Mouse (Mus musculus): ENCODE results near the gene Atp6ap1. TPM values are rescaled to one million over a fixed set of nuclear protein-coding genes. Genes with fewer than 3 reads are reported as not detected.
A peak's percentile ranks its signal among the peaks of the same experiment; 100 is the strongest.

The Atp6ap1 gene
- polyA plus RNA-seq (2016; fragmentation: Nextera tagmentation; extraction: Ambion mirVana) = 140 and 143 TPM in 2 replicates

DNA sequence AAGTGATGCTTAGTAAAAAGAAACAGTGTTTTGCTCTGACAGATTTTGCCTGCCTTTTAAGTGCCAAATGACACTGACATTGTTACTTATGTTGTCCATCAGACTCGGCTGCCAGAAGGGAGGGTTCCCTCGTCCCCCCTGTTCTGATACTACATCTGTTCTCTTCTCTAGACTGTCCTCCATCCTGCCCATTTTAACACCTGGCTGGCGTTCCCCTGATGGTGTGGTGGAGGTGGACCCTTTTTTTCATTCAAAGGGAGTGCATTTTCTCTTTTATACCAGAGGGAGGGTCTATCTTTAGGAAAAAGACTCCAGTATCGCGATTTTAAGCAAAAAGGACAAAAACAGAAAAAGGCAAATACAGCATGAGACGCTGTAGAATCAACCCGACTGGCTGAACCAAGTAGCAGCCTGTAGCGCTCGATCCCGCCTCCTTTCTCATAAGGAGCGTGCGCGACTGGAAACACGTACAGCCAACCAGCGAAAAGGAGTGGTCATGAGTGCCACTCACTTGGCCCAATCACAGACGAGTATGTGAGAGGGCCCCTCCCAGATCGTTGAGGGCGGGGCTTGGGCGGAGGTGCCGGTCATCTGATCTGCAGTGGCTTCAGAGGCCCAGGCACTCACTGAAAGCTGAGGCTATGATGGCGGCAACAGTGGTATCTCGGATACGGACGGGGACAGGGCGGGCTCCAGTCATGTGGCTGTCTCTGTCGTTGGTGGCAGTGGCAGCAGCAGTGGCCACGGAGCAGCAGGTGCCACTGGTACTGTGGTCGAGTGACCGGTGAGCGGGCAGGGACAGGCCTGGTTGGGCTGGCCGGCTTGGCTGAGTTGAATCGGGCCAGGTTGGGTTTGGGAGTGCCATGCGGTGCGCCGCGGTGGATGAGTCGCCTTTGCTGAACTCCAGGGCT lies at the start of gene Atp6ap1:
Gene Atp6ap1, plus strand, starts transcription at position 560 of the 911 bp plus-strand sequence.
- peaks cover 3% of the 10 kb centered on the region; the same call in 1 of the 2 replicates for H3K4me1 ChIP-seq
- H3K9ac ChIP-seq = peak within 1 kb of the TSS; percentile 73
- peak within 1 kb of the TSS; percentile 75 for H3K27ac ChIP-seq
- no peaks in the 10 kb centered on the region for H3K27me3 ChIP-seq
- H3K9me3 ChIP-seq (replicated peaks) = no peaks in the 10 kb centered on the region
- peak within 1 kb of the TSS; percentile 58 for H3K4me3 ChIP-seq
- ATAC-seq (ENCODE audit: low FRiP score) = peak; percentile 99
- H3K4me2 ChIP-seq (replicated peaks) = peak within 1 kb of the TSS; percentile 63
- WGBS = 18% methylated on average over 37 of the region's 37 CpGs
- H3K36me3 ChIP-seq = peaks cover 13% of the 10 kb centered on the region; the same call in 1 of the 2 replicates

DNA sequence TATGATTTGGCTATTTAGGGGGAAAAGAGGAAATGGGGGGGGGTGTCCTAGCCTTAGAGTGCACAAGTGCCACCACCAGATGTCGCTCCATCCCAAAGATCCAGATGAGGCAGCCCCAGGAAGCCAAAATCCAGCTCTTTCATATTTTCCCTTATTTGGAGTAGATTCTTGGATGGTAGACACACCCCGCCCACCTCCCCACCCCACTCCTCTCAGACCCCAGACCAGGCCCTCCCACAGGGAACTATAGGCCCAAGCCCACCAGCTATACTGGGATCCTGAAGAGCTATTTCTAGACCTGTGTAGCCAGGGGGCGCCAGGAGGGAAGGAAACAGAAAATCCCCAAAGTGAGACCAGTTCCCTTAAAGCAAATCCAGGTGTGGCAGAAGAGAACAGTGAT lies 48.2 kb upstream of the Atp6ap1 start:
- no peaks in the 10 kb centered on the region for H3K27me3 ChIP-seq
- no peak for ATAC-seq (ENCODE audit: low FRiP score)
- no peak overlapping the region for H3K27ac ChIP-seq
- H3K4me2 ChIP-seq (replicated peaks) = no peak overlapping the region; the same call in 1 of the 2 replicates
- H3K36me3 ChIP-seq = no peaks in the 10 kb centered on the region
- WGBS = 22% methylated on average over 3 of the region's 3 CpGs
- H3K4me3 ChIP-seq = no peak overlapping the region
- H3K4me1 ChIP-seq = peaks cover 5% of the 10 kb centered on the region
- H3K9me3 ChIP-seq (replicated peaks) = no peaks in the 10 kb centered on the region
- H3K9ac ChIP-seq = no peak overlapping the region

DNA sequence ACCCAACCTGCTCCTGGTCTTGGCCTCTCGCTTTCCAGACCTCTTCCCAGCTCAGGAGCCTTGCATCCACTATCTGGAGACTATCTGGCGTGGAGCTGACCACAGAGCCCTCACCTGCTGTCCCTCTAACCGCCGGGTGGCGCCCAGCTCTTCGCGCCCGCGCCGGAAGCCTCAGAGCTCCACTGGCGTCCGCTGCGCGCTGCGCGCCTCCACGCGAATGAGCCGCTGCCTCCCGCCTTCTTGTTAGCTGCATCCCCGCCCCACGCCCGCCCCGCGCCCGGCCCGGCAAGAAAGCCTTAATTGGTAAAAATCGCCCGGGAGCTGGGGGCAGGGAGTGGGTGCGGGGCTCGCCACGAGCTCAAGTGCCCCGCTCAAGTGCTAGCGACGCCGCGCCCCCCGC lies 47.3 kb upstream of the Atp6ap1 start, which contains the start of gene Flna:
Gene Flna, minus strand, starts transcription at position 206 of the 400 bp plus-strand sequence.
- Histone ChIP-seq H3K27me3 (no peaks in the 10 kb centered on the region), H3K9ac (peak within 1 kb of the TSS; percentile 63), H3K27ac (peak within 1 kb of the TSS; percentile 35), H3K4me1 (no peaks in the 10 kb centered on the region), H3K36me3 (no peaks in the 10 kb centered on the region), H3K4me2 (replicated peaks) (peak within 1 kb of the TSS; percentile 62), H3K9me3 (replicated peaks) (no peaks in the 10 kb centered on the region), H3K4me3 (peak within 1 kb of the TSS; percentile 42)
- ATAC-seq (ENCODE audit: low FRiP score) = no peak
- 28% methylated on average over 38 of the region's 38 CpGs for WGBS

DNA sequence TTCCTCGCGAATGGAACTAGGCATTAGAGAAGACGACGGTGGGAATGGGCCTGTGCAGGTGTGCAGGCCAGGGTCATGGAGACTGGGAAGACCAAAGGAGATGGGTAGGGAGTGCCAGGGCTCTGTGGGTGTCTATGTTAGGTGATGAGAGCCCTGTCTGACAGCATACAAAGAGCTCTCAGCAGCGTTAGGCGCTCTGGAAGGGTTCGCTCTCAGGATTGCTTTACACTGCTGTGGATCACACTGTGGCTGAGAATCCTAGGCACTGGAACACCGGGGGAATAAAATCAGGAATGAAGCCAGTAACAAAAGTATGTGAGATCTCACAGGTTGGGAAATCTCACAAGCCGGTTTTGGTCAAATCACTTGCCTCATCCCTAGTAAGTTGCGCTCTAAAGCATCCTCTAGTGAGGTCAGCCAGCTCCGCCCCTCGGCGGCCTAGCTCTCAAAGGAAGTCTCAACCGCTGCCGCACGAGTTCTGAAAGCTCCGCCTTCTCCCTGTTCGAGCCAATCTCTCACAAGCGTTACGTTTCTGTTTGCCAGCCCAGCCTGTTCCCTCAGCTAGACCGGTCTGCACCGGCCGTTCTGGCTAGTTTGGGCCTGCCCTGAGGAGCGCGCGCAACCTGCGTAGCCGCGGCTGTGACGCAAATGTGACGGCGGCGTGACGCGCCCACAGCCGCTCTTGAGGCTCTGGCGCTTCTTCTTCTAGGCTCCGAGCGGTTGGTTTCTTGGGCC lies 42.6 kb upstream of the Atp6ap1 start, which contains the start of gene Emd:
Gene Emd, plus strand, starts transcription at position 535 of the 735 bp plus-strand sequence.
- peak; percentile 98 for ATAC-seq (ENCODE audit: low FRiP score)
- H3K27ac ChIP-seq = peak within 1 kb of the TSS; percentile 92
- peaks cover 6% of the 10 kb centered on the region; the same call in 1 of the 2 replicates for H3K36me3 ChIP-seq
- no peaks in the 10 kb centered on the region for H3K9me3 ChIP-seq (replicated peaks)
- peak within 1 kb of the TSS; percentile 74 for H3K9ac ChIP-seq
- peaks cover 5% of the 10 kb centered on the region; the same call in 1 of the 2 replicates for H3K4me1 ChIP-seq
- H3K27me3 ChIP-seq = no peaks in the 10 kb centered on the region
- H3K4me2 ChIP-seq (replicated peaks) = peak within 1 kb of the TSS; percentile 67
- peak within 1 kb of the TSS; percentile 55 for H3K4me3 ChIP-seq
- 23% methylated on average over 39 of the region's 39 CpGs for WGBS

DNA sequence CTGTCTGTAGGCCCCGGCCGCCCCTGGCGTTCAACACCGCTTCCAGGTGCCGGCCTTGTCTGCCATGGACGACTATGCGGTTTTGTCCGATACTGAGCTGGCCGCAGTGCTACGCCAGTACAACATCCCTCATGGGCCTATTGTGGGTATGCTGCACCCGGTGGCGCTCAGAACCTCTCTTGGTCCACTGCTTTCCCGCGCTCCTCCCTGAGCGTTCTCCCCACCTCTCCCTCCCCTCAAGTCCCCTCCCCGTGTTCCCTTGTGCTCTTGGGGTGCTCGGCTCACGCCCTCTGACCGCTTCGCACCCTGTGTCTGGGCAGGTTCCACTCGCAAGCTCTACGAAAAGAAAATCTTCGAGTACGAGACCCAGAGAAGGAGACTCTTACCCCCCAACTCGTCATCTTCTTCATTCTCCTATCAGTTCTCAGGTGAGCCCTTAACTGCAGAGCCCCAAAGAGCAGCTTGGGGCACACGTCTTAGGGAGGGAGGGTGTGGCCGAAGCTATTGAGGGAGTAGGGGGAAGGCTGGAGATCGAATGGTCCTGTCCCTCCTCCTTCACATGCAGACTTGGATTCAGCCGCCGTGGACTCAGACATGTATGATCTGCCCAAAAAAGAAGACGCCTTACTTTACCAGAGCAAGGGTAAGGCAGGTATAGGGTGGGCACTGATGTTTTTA lies 41.9 kb upstream of the Atp6ap1 start:
- H3K9ac ChIP-seq = peak overlapping the region; percentile 74
- H3K4me2 ChIP-seq (replicated peaks) = peak overlapping the region; percentile 67
- ATAC-seq (ENCODE audit: low FRiP score) = peak; percentile 76
- no peaks in the 10 kb centered on the region for H3K9me3 ChIP-seq (replicated peaks)
- peaks cover 6% of the 10 kb centered on the region; the same call in 1 of the 2 replicates for H3K36me3 ChIP-seq
- H3K4me1 ChIP-seq = peaks cover 5% of the 10 kb centered on the region; the same call in 1 of the 2 replicates
- 24% methylated on average over 24 of the region's 31 CpGs for WGBS
- H3K4me3 ChIP-seq = peak overlapping the region; percentile 55
- H3K27me3 ChIP-seq = no peaks in the 10 kb centered on the region
- H3K27ac ChIP-seq = peak overlapping the region; percentile 92

DNA sequence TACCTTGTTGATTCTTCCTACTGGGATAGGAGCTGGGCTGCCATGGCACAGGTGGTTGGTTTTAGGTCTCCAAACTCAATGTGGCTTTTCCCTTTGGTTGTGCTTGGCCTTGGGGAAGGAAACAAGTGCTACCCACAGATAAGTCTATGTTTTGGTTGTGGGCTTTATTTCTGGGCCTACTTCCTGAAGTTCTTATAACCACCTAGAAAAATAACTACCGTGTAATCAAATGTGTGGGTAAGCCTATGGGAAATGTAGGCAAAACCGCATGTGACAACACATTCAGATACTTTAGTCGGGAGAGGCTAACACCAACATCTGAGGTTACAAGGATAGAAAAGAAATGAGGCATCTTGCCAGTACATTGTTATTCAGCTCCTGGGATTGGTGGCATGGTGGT lies 39.2 kb upstream of the Atp6ap1 start:
- Histone ChIP-seq H3K27ac (no peak overlapping the region), H3K36me3 (peaks cover 6% of the 10 kb centered on the region; the same call in 1 of the 2 replicates), H3K4me3 (no peak overlapping the region), H3K9ac (no peak overlapping the region), H3K9me3 (replicated peaks) (no peaks in the 10 kb centered on the region), H3K4me2 (replicated peaks) (no peak overlapping the region), H3K4me1 (peaks cover 5% of the 10 kb centered on the region; the same call in 1 of the 2 replicates), H3K27me3 (no peaks in the 10 kb centered on the region)
- no peak for ATAC-seq (ENCODE audit: low FRiP score)
- WGBS = 93% methylated on average over 3 of the region's 3 CpGs

DNA sequence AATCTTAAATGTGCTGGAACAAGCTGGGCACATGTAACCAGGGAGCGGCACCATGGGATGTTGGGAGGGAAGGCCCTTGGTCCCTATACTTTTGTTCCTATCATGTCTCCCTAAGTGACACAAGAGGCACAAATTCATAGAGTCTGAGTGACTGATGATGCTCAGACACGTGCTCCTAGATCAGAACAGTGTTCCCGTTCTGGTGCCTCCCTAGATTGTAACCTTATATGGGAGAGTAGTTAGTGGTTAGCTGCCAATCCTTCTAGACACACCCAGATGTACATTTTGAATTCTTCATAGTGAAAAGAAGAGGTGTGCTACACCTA lies 27.2 kb upstream of the Atp6ap1 start:
- Histone ChIP-seq H3K4me2 (replicated peaks) (peak overlapping the region; percentile 47), H3K9ac (peak overlapping the region; percentile 49), H3K9me3 (replicated peaks) (no peaks in the 10 kb centered on the region; the same call in 1 of the 2 replicates), H3K4me3 (peak overlapping the region; percentile 51), H3K27ac (peak overlapping the region; percentile 94), H3K27me3 (no peaks in the 10 kb centered on the region), H3K4me1 (peaks cover 6% of the 10 kb centered on the region; the same call in 1 of the 2 replicates), H3K36me3 (peaks cover 3% of the 10 kb centered on the region; the same call in 1 of the 2 replicates)
- ATAC-seq (ENCODE audit: low FRiP score) = peak; percentile 28
- WGBS = 23% methylated on average over 3 of the region's 3 CpGs

DNA sequence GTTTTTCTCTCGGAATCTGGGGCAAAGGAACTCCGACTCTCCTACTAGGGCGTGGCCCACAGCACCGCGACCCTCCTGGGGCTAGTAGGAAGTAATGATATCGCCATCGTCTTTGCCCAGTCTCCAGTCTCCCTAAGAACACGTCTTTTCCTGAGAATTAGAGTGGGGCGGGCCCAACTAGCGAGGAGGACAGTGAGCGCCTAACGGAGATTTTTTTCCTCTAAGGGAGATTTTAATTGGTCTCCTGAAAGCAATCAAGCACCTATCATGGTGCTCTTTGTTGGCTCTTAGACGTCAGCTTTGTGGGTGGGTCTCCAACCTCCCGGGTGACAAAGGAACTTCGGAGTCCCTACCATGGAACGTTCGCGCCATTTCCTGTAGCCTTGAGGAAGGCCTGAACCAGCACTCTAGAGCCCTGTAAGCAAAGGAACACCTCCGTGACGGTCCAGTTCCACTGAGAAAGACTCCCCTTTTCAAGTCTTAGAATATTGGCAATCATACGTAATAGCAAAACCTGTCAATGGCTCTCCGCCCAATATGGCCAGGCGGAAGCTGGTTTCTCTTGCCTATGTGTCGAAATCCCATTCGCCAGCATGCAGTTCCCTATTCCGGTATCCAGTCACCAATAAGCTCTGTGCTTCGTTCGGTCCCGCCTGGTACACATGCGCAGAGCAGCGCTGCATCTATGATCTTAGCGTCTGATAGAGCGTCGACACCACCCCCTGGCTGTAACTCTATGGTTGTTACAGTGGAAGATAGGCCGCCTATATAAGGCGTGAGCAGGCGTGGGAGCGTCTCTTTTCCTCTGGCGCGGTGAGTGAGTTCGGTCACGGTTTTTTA lies 26.6 kb upstream of the Atp6ap1 start, which contains the start of gene Rpl10:
Gene Rpl10, plus strand, starts transcription at position 751 of the 840 bp plus-strand sequence.
- Histone ChIP-seq H3K9me3 (replicated peaks) (no peaks in the 10 kb centered on the region; the same call in 1 of the 2 replicates), H3K4me1 (peaks cover 6% of the 10 kb centered on the region; the same call in 1 of the 2 replicates), H3K27me3 (no peaks in the 10 kb centered on the region), H3K4me3 (peak within 1 kb of the TSS; percentile 51), H3K36me3 (peaks cover 3% of the 10 kb centered on the region; the same call in 1 of the 2 replicates), H3K27ac (peak within 1 kb of the TSS; percentile 94), H3K4me2 (replicated peaks) (peak within 1 kb of the TSS; percentile 59), H3K9ac (peak within 1 kb of the TSS; percentile 77)
- WGBS = 22% methylated on average over 42 of the region's 42 CpGs
- ATAC-seq (ENCODE audit: low FRiP score) = peak; percentile 95

DNA sequence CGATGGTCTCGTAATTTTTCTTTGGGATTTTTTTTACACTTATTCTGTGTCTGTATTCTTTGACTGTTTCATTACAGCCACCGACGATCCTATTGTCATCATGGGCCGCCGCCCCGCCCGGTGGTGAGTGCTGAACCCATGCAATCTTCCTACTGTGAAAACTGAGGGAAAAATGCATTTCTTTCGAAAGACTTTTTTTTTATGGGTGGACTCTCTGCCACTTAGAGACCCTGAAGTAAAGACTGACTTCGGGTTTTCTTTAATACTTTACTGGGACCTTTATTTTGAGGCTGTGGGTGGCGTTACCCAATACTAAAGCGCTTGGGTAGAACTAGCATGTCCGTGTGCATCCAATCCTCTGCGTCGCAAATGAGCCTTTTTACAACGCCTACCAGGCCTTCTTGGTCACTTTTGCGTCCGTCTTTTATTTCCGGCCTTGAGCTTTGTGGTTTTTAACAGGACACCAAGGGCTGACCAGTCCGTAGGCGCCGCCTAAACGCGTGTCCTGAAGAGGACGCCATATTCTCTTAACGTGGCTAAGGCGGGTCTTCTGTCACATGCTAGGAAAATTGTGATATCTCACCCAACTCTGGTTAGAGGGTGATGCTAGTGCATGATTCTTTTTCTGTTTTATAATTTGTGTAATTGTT lies 25.9 kb upstream of the Atp6ap1 start:
- ATAC-seq (ENCODE audit: low FRiP score) = no peak
- Histone ChIP-seq H3K4me3 (peak overlapping the region; percentile 51), H3K27ac (peak overlapping the region; percentile 48), H3K9me3 (replicated peaks) (no peaks in the 10 kb centered on the region; the same call in 1 of the 2 replicates), H3K27me3 (no peaks in the 10 kb centered on the region), H3K4me2 (replicated peaks) (peak overlapping the region; percentile 59), H3K4me1 (peaks cover 6% of the 10 kb centered on the region; the same call in 1 of the 2 replicates), H3K9ac (peak overlapping the region; percentile 77), H3K36me3 (peaks cover 3% of the 10 kb centered on the region; the same call in 1 of the 2 replicates)
- 14% methylated on average over 27 of the region's 27 CpGs for WGBS
